ENCODE assay signal across 8 mouse cellular contexts in genomic region chr16:84955204-84955839, GRCm38 (mm10).
DNase-seq lines count a peak whose midpoint lies in the region; ATAC-seq and TF ChIP-seq lines count a peak whose summit lies in the region.

No protein-coding gene starts in this region.

- H3K4me3 ChIP-seq in embryonic facial prominence, embryonic 15.5 days (replicated peaks), result no peak overlapping the region
- no peak overlapping the region for H3K4me3 ChIP-seq in heart, embryonic 10.5 days
- no peak overlapping the region for H3K4me3 ChIP-seq in kidney, embryonic 14.5 days (ENCODE audit: low read length)
- H3K4me3 ChIP-seq in limb, embryonic 14.5 days (replicated peaks; ENCODE audit: low read length), result peak overlapping the region; percentile 8; the same call in 1 of the 2 replicates

- no peaks in the 10 kb centered on the region for H3K27me3 ChIP-seq in embryonic facial prominence, embryonic 15.5 days
- no peaks in the 10 kb centered on the region for H3K27me3 ChIP-seq in heart, embryonic 10.5 days (ENCODE audit: insufficient read depth, poor library complexity, severe bottlenecking)
- H3K27me3 ChIP-seq in kidney, embryonic 14.5 days (ENCODE audit: control insufficient read depth, insufficient read depth, low read length), result no peaks in the 10 kb centered on the region
- H3K27me3 ChIP-seq in limb, embryonic 14.5 days (ENCODE audit: control insufficient read depth, insufficient read depth, low read length), result no peaks in the 10 kb centered on the region

- no peaks in the 10 kb centered on the region for H3K9me3 ChIP-seq in embryonic facial prominence, embryonic 15.5 days (replicated peaks)
- H3K9me3 ChIP-seq in heart, embryonic 10.5 days, result no peaks in the 10 kb centered on the region
- no peaks in the 10 kb centered on the region for H3K9me3 ChIP-seq in kidney, embryonic 14.5 days (ENCODE audit: control insufficient read depth, low read length)
- H3K9me3 ChIP-seq in limb, embryonic 14.5 days (ENCODE audit: control insufficient read depth, low read length), result no peaks in the 10 kb centered on the region

- peak; percentile 85 for ATAC-seq in embryonic facial prominence, embryonic 15.5 days (ENCODE audit: insufficient number of reproducible peaks, low FRiP score, low TSS enrichment, low read depth)
- ATAC-seq in kidney, embryonic 14.5 days (ENCODE audit: low FRiP score, low TSS enrichment), result peak; percentile 92
- ATAC-seq in limb, embryonic 14.5 days (ENCODE audit: low FRiP score, low read depth), result peak; percentile 90
- peak; percentile 84 for ATAC-seq in monocyte, adult 5-6 weeks (replicated peaks; ENCODE audit: insufficient number of reproducible peaks, low FRiP score, low TSS enrichment, poor library complexity, severe bottlenecking)

- no peak for TF ChIP-seq POLR2A in limb, embryonic 14.5 days (IDR thresholded peaks at IDR 0.05; ENCODE audit: borderline replicate concordance, extremely low read depth, insufficient read depth, insufficient read length)

- no peak overlapping the region for H3K27ac ChIP-seq in embryonic facial prominence, embryonic 15.5 days (replicated peaks)
- no peak overlapping the region for H3K27ac ChIP-seq in heart, embryonic 10.5 days
- H3K27ac ChIP-seq in kidney, embryonic 14.5 days (ENCODE audit: low read depth, low read length), result no peak overlapping the region
- no peak overlapping the region for H3K27ac ChIP-seq in limb, embryonic 14.5 days (replicated peaks; ENCODE audit: low read depth, low read length)

- peaks cover 24% of the 10 kb centered on the region for H3K36me3 ChIP-seq in embryonic facial prominence, embryonic 15.5 days
- H3K36me3 ChIP-seq in heart, embryonic 10.5 days, result peaks cover 58% of the 10 kb centered on the region
- peaks cover 47% of the 10 kb centered on the region for H3K36me3 ChIP-seq in kidney, embryonic 14.5 days (ENCODE audit: control insufficient read depth, insufficient read depth, low read length)
- H3K36me3 ChIP-seq in limb, embryonic 14.5 days (ENCODE audit: control insufficient read depth, insufficient read depth, low read length), result peaks cover 42% of the 10 kb centered on the region

- WGBS in embryonic facial prominence, embryonic 15.5 days, result 32% methylated on average over 26 of the region's 26 CpGs
- 32% methylated on average over 26 of the region's 26 CpGs for WGBS in heart, embryonic 10.5 days
- 35% methylated on average over 26 of the region's 26 CpGs for WGBS in kidney, embryonic 14.5 days
- WGBS in limb, embryonic 14.5 days, result 34% methylated on average over 26 of the region's 26 CpGs

- H3K4me2 ChIP-seq in embryonic facial prominence, embryonic 15.5 days (replicated peaks), result no peak overlapping the region; the same call in 1 of the 2 replicates
- peak overlapping the region; percentile 27; the same call in 1 of the 2 replicates for H3K4me2 ChIP-seq in kidney, embryonic 14.5 days (replicated peaks; ENCODE audit: low read depth, low read length)
- no peak overlapping the region; the same call in 1 of the 2 replicates for H3K4me2 ChIP-seq in limb, embryonic 14.5 days (replicated peaks; ENCODE audit: low read depth, low read length, severe bottlenecking)

- H3K9ac ChIP-seq in embryonic facial prominence, embryonic 15.5 days, result no peak overlapping the region
- no peak overlapping the region for H3K9ac ChIP-seq in kidney, embryonic 14.5 days (ENCODE audit: low read depth, low read length)
- no peak overlapping the region for H3K9ac ChIP-seq in limb, embryonic 14.5 days (ENCODE audit: low read depth, low read length, severe bottlenecking)

- DNase-seq in 3134 (ENCODE audit: extremely low read depth, insufficient read length, low spot score), result peak; percentile 26
- DNase-seq in adrenal gland, postnatal 4 days (ENCODE audit: low spot score in 2 of 2), result peak; percentile 60 to 77
- DNase-seq in heart, embryonic 10.5 days (ENCODE audit: low spot score), result peak; percentile 89
- DNase-seq in limb, embryonic 14.5 days (ENCODE audit: low spot score), result peak; percentile 88
- peak; percentile 56 to 58 for DNase-seq in spleen, postnatal 36 days (ENCODE audit: low spot score in 2 of 2)

- H3K4me1 ChIP-seq in embryonic facial prominence, embryonic 15.5 days, result no peaks in the 10 kb centered on the region
- H3K4me1 ChIP-seq in heart, embryonic 10.5 days, result peaks cover 10% of the 10 kb centered on the region
- H3K4me1 ChIP-seq in kidney, embryonic 14.5 days (ENCODE audit: control insufficient read depth, insufficient read depth, low read length), result no peaks in the 10 kb centered on the region
- no peaks in the 10 kb centered on the region for H3K4me1 ChIP-seq in limb, embryonic 14.5 days (ENCODE audit: control insufficient read depth, insufficient read depth, low read length)

Comparison
In these comparisons a context has a peak if more than half of its experiments do, and no peak if none do; other contexts are left out.
1. DNase-seq: peak in every context shown above with its lines; median percentile 89 in heart, embryonic 10.5 days; 88 in limb, embryonic 14.5 days; 68 in adrenal gland, postnatal 4 days; 57 in spleen, postnatal 36 days; 26 in 3134.